Mouse (Mus musculus) ES-Bruce4 (cell line): ENCODE results near the gene 3110021N24Rik.

Source experiments
- CTCF ChIP-seq: IDR thresholded peaks from one replicate; pipeline ENCODE4 v1.8.1; 2011; ENCODE audit warnings: low read depth, low read length
- POLR2A ChIP-seq: IDR thresholded peaks from one replicate; pipeline ENCODE4 v1.8.1; 2011; ENCODE audit warnings: low read length; ENCODE audit not compliant: insufficient read depth

DNA sequence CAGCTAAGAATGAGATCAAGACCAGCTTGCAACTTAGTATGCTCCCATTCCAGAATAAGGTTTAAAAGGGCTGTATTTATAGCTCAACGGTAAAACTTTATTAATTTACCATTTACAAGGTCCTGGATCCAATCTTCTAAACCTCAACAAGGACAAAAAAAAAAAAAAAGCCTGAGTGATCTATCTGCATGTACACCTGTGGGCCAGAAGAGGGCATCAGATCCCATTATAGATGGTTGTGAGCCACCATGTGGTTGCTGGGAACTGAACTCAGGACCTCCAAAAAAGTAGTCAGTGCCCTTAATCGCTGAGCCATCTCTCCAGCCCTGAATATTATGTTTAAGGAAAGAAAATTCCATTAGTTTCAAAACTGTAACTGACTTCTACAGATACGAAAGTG is 29.0 kb upstream of the 3110021N24Rik start:
- TF ChIP-seq CTCF (no peak), POLR2A (no peak)
